Mouse (Mus musculus) hindbrain, postnatal 0 days (tissue): Measurements from ENCODE around the gene Slc22a20. TPM values are rescaled to one million over a fixed set of nuclear protein-coding genes. Genes with fewer than 3 reads are reported as not detected.

Source experiments
- ATAC-seq: fragments of 200-750 bp; cut with Nextera tagmentation; 2 replicates; pipeline ENCODE4 v1.8.0; 2017; ENCODE audit warnings: mild to moderate bottlenecking, moderate TSS enrichment, moderate library complexity
- DNase-seq: peaks from one replicate; pipeline ENCODE4 v3.0.0-alpha.2; 2015; ENCODE audit warnings: low spot score
- H3K27ac ChIP-seq: fragments of 300-500 bp; sonication (generic); 2 replicates; pipeline ENCODE4 v1.5.1; 2014; ENCODE audit warnings: mild to moderate bottlenecking
- H3K27me3 ChIP-seq: fragments of 300-500 bp; sonication (generic); 2 replicates; pipeline ENCODE4 v1.6.1; 2014; ENCODE audit warnings: low read length, mixed read lengths; ENCODE audit not compliant: insufficient read depth
- H3K36me3 ChIP-seq: fragments of 300-500 bp; sonication (generic); 2 replicates; pipeline ENCODE4 v1.6.1; 2014; ENCODE audit warnings: low read length, mixed read lengths; ENCODE audit not compliant: insufficient read depth
- H3K4me1 ChIP-seq: fragments of 300-500 bp; sonication (generic); 2 replicates; pipeline ENCODE4 v1.6.1; 2014; ENCODE audit warnings: antibody characterized with exemption, low read length, mixed read lengths; ENCODE audit not compliant: insufficient read depth
- H3K4me2 ChIP-seq: fragments of 300-500 bp; sonication (generic); 2 replicates; pipeline ENCODE4 v1.6.1; 2014; ENCODE audit warnings: low read depth, mild to moderate bottlenecking, low read length, moderate library complexity, mixed read lengths
- H3K4me3 ChIP-seq: fragments of 300-500 bp; sonication (generic); 2 replicates; pipeline ENCODE4 v1.5.1; 2014; ENCODE audit warnings: low read length
- H3K9ac ChIP-seq: fragments of 300-500 bp; sonication (generic); replicated peaks from 2 replicates; pipeline ENCODE4 v1.6.1; 2014; ENCODE audit warnings: mild to moderate bottlenecking, low read length, moderate library complexity, mixed read lengths
- H3K9me3 ChIP-seq: fragments of 300-500 bp; sonication (generic); 2 replicates; pipeline ENCODE4 v1.6.1; 2016; ENCODE audit warnings: low read length, mixed read lengths
- CTCF ChIP-seq: IDR thresholded peaks from 2 replicates; pipeline ENCODE4 v1.5.1; 2016; ENCODE audit warnings: antibody characterized with exemption, control low read depth, low read depth
- WGBS: fragments of 180-500 bp; shearing (Covaris S2); extraction: QIAGEN DNeasy Blood & Tissue Kit; methylation state at CpG from one replicate; pipeline ENCODE4 v1.1.7; 2014; 5-methylcytosine and 5-hydroxymethylcytosine counted together
- polyA plus RNA-seq: library from polyadenylated mRNA; unstranded; fragments of >200 nt; fragmentation: Nextera tagmentation; extraction: Ambion mirVana; gene quantifications from 2 replicates; pipeline ENCODE4 v1.2.1, GENCODE M21; 2015
- total RNA-seq: library from RNA; depleted of rRNA; stranded (reverse); fragments of >200 nt; gene quantifications from 2 replicates; pipeline ENCODE4 v1.2.3, GENCODE M21; 2014

Slc22a20 gene
- total and polyA plus RNA-seq, 2 experiments from 2014 or later: not detected

- Histone ChIP-seq H3K27ac (no peak overlapping the region), H3K27me3 (no peaks in the 10 kb centered on the region), H3K4me2 (no peak overlapping the region), H3K36me3 (peaks cover 9% of the 10 kb centered on the region; the same call in 1 of the 2 replicates), H3K4me1 (no peaks in the 10 kb centered on the region), H3K9ac (no peak overlapping the region), H3K9me3 (no peaks in the 10 kb centered on the region), H3K4me3 (no peak overlapping the region)
- no peak for TF ChIP-seq CTCF
- no peak for DNase-seq
- no peak for ATAC-seq
- WGBS: 89% methylated on average over 22 of the region's 22 CpGs
These were observed 31.8 kb downstream of the Slc22a20 start for GRCm38 (mm10) chr19:5954031-5954710.

GRCm38 (mm10) chr19:5953201-5953770, 32.7 kb downstream of the Slc22a20 start:
- no peak for TF ChIP-seq CTCF
- peaks cover 9% of the 10 kb centered on the region; the same call in 1 of the 2 replicates for H3K36me3 ChIP-seq
- H3K9ac ChIP-seq: no peak overlapping the region
- H3K4me2 ChIP-seq: no peak overlapping the region
- H3K9me3 ChIP-seq: no peaks in the 10 kb centered on the region
- 93% methylated on average over 19 of the region's 19 CpGs for WGBS
- H3K27ac ChIP-seq: no peak overlapping the region
- ATAC-seq (no peak), DNase-seq (no peak)
- no peak overlapping the region for H3K4me3 ChIP-seq
- H3K4me1 ChIP-seq: no peaks in the 10 kb centered on the region
- no peaks in the 10 kb centered on the region for H3K27me3 ChIP-seq

GRCm38 (mm10) chr19:5952071-5952691, 33.8 kb downstream of the Slc22a20 start:
- 78% methylated on average over 13 of the region's 13 CpGs for WGBS
- Histone ChIP-seq H3K4me1 (no peaks in the 10 kb centered on the region), H3K36me3 (peaks cover 9% of the 10 kb centered on the region; the same call in 1 of the 2 replicates), H3K4me2 (no peak overlapping the region), H3K4me3 (no peak overlapping the region), H3K9ac (no peak overlapping the region), H3K9me3 (no peaks in the 10 kb centered on the region), H3K27ac (no peak overlapping the region), H3K27me3 (no peaks in the 10 kb centered on the region)
- ATAC-seq (no peak), DNase-seq (no peak)
- no peak for TF ChIP-seq CTCF

- Histone ChIP-seq H3K36me3 (peaks cover 9% of the 10 kb centered on the region; the same call in 1 of the 2 replicates), H3K27ac (no peak overlapping the region), H3K9me3 (no peaks in the 10 kb centered on the region), H3K4me2 (no peak overlapping the region), H3K4me1 (no peaks in the 10 kb centered on the region), H3K9ac (no peak overlapping the region), H3K27me3 (no peaks in the 10 kb centered on the region), H3K4me3 (no peak overlapping the region)
- no peak for TF ChIP-seq CTCF
- ATAC-seq (no peak), DNase-seq (no peak)
- WGBS: 89% methylated on average over 16 of the region's 16 CpGs
These were observed 34.3 kb downstream of the Slc22a20 start for GRCm38 (mm10) chr19:5951631-5952030.

GRCm38 (mm10) chr19:5950218-5950617, 35.7 kb downstream of the Slc22a20 start:
- 96% methylated on average over 11 of the region's 11 CpGs for WGBS
- H3K9ac ChIP-seq: no peak overlapping the region
- H3K4me2 ChIP-seq: no peak overlapping the region
- H3K4me3 ChIP-seq: no peak overlapping the region
- TF ChIP-seq CTCF: no peak
- no peak for ATAC-seq
- no peaks in the 10 kb centered on the region for H3K4me1 ChIP-seq
- peaks cover 9% of the 10 kb centered on the region; the same call in 1 of the 2 replicates for H3K36me3 ChIP-seq
- DNase-seq: no peak
- H3K9me3 ChIP-seq: no peaks in the 10 kb centered on the region
- H3K27ac ChIP-seq: no peak overlapping the region
- no peaks in the 10 kb centered on the region for H3K27me3 ChIP-seq

- Histone ChIP-seq H3K4me3 (no peak overlapping the region), H3K9ac (no peak overlapping the region), H3K4me1 (no peaks in the 10 kb centered on the region; the same call in 1 of the 2 replicates), H3K27me3 (no peaks in the 10 kb centered on the region), H3K27ac (no peak overlapping the region; the same call in 1 of the 2 replicates), H3K36me3 (peaks cover 4% of the 10 kb centered on the region; the same call in 1 of the 2 replicates), H3K4me2 (no peak overlapping the region), H3K9me3 (no peaks in the 10 kb centered on the region)
- 72% methylated on average over 8 of the region's 8 CpGs for WGBS
- ATAC-seq (no peak), DNase-seq (no peak)
- no peak for TF ChIP-seq CTCF
These were observed 40.1 kb downstream of the Slc22a20 start for GRCm38 (mm10) chr19:5945891-5946290.
